Mouse (Mus musculus) T-helper 1 cell (primary cell): ENCODE data around the gene Spata31d1a.

Experiments
- in situ Hi-C: fragments of 300-600 bp; cut with MboI, MseI; formaldehyde crosslinking; loops from one replicate; pipeline ENCODE4 v1.15.1; 2025; ENCODE audit warnings: high pct_unique_total_duplicates

Gene Spata31d1a

GRCm38 (mm10) chr13:59668501-59669093, 41.5 kb downstream of the Spata31d1a start:
- in situ Hi-C loops, result no loop called here

- in situ Hi-C loops, result no loop called here
These were observed 42.4 kb downstream of the Spata31d1a start for GRCm38 (mm10) chr13:59667763-59668162.

DNA sequence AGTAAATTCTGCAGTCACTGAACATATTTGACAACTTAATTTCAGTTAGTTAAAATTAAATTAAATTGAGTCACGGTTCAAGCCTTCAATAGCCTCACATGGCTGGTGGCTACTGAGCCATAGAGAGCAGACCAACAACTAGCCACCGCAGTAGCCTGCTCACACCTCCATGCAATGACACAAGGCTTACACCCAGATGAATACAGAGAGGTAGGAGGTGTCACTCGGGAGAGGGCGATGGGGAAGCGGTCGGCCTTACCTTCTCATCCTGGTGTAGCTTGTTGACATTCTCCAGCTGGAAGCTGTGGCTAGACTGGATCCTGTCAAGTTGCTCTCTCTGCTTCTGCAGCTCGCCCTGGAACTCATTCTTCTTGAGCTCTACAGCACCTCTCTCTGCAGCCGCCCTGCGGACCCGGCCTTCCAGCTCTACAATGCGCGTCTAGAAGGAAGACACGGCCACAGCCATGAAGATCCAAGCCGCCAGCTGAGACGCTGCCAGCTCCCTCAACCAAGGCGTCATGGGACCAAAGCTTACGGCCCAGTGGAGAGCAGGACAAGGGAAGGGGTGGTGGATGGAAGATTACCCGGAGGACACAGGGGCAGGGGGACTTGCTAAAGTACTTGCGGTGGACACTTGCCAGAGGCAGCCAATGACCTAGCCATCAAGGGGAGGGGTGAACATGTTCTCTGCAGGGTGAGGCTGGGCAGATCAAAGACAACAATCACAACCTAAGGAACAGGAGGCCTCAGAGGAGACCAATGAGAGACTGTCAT, 46.0 kb downstream of the Spata31d1a start:
- in situ Hi-C loops, result no loop called here

- in situ Hi-C loops, result no loop called here
These were observed 48.2 kb downstream of the Spata31d1a start for GRCm38 (mm10) chr13:59661966-59662365.

DNA sequence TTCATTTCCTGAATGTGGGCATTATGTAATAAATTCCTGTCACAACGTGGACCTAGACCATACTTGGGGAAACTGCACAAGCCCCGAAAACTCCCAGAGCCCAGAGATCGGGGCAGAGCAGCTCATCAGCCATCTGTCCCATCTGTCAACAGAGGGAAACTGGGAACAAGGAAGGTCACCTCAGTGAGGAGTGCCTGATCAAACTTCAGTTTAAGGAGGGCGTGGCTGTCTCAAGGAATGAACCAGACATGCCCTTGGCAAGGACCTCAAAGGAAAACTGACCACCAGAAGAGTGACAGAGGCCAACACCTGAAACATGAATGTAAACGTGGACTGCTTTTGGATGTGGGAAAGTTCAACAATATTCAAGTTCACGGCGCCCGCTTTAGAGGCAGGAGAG, 48.7 kb downstream of the Spata31d1a start:
- in situ Hi-C loops, result no loop called here

GRCm38 (mm10) chr13:59660371-59660770, 49.8 kb downstream of the Spata31d1a start:
- in situ Hi-C loops, result no loop called here

- in situ Hi-C loops, result no loop called here
These were observed 52.3 kb downstream of the Spata31d1a start for GRCm38 (mm10) chr13:59657781-59658180.

- in situ Hi-C loops, result no loop called here
These were observed 53.1 kb downstream of the Spata31d1a start for GRCm38 (mm10) chr13:59656975-59657388.

GRCm38 (mm10) chr13:59656316-59656832, 53.8 kb downstream of the Spata31d1a start:
- in situ Hi-C loops, result no loop called here

GRCm38 (mm10) chr13:59655718-59656315, 54.3 kb downstream of the Spata31d1a start:
- in situ Hi-C loops, result no loop called here

DNA sequence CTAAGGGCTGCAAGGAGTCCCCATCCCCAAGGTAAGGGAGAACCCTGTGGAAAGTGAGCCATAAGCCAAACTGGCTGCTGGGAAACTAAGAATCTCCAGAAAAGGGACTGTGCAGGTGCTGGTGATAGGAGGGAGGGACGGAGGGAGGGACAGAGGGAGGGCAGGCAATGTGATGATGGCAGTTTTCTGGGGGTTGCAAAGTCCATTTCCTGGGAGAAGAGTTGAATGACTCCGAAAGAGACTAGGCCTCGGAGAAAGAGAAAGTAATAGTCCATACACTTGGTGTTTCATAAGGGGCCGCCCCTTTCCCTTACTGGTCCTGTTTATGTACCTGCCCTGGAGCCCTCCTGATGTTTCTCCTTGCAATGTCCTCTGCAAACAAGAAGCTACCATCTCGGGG, 55.7 kb downstream of the Spata31d1a start:
- in situ Hi-C loops, result no loop called here

DNA sequence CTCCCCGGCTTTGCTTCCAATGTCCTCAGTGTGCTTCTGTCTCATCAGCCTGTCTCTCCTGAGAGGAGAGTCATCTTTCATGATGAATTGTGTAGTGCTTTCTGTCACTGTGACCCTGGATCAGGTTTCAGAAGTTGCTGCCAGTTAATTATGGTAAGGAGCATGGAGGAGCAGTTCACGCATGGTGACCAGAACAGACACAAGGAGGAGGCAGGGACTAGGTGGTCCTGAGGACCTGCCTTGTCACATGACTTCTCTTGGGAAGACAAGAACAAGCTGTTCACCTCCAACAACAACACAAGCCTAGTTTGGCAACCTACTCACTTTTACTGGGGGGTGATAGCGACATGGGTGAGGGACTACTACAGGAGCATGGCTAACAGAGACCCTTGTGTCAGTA, 57.0 kb downstream of the Spata31d1a start:
- in situ Hi-C loops, result no loop called here

GRCm38 (mm10) chr13:59652651-59653050, 57.5 kb downstream of the Spata31d1a start:
- in situ Hi-C loops, result no loop called here
